Mouse (Mus musculus) central nervous system, embryonic 14 days (tissue): ENCODE measurements around the gene Gm20738. TPM values are rescaled to one million over a fixed set of nuclear protein-coding genes. Genes with fewer than 3 reads are reported as not detected.

Experiments
- polyA plus RNA-seq: library from polyadenylated mRNA; depleted of rRNA; stranded (reverse); fragments of >200 nt; gene quantifications from 2 replicates; pipeline ENCODE4 v1.2.3, GENCODE M21; 2012; rRNA removed

Gene Gm20738
- polyA plus RNA-seq, result not detected in 2 replicates

DNA sequence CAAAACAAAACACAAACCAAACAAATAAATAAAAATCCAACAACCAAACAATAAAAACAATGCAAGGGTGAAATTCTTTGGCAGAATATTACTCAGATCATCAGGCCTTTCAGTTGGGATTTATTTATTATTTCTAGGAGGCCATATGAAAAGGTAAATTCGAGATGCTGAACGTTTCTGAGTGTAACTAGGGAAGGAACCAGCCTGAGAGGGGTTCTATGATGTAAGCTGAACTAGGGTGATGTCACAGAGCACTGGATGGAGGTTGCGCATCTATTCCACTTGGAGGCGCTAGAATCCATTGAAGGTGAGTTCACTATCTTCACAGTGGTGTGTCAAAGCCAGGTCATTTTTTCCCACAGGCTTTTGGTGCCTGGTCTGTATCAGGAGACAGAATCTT is at the start of gene Gm20738:
Gene Gm20738 (plus strand): TSS at position 301 of the 400 bp plus-strand sequence.

